Mouse (Mus musculus): ENCODE data around the gene Inmt.

Gene Inmt

GRCm38 (mm10) chr6:55169818-55170217 is 5.0 kb downstream of the Inmt start:
- DNase-seq (ENCODE audit: low read depth, low spot score), result no peak

- no peak for DNase-seq (ENCODE audit: low read depth, low spot score)
Measured at GRCm38 (mm10) chr6:55166777-55167463, 7.9 kb downstream of the Inmt start.

GRCm38 (mm10) chr6:55163046-55163584 is 11.7 kb downstream of the Inmt start:
- DNase-seq (ENCODE audit: low read depth, low spot score), result no peak

GRCm38 (mm10) chr6:55161311-55161761 is 13.5 kb downstream of the Inmt start:
- DNase-seq (ENCODE audit: low read depth, low spot score), result peak; percentile 84

GRCm38 (mm10) chr6:55159256-55159655 is 15.6 kb downstream of the Inmt start:
- DNase-seq (ENCODE audit: low read depth, low spot score), result no peak

- peak; percentile 43 for DNase-seq (ENCODE audit: low read depth, low spot score)
Measured at GRCm38 (mm10) chr6:55152226-55152625, 22.6 kb downstream of the Inmt start.

- DNase-seq (ENCODE audit: low read depth, low spot score), result no peak
Measured at GRCm38 (mm10) chr6:55146138-55146537, 28.7 kb downstream of the Inmt start.

- DNase-seq (ENCODE audit: low read depth, low spot score), result no peak
Measured at GRCm38 (mm10) chr6:55145285-55145684, 29.6 kb downstream of the Inmt start.

- DNase-seq (ENCODE audit: low read depth, low spot score), result no peak
Measured at GRCm38 (mm10) chr6:55138343-55138742, 36.5 kb downstream of the Inmt start.

- no peak for DNase-seq (ENCODE audit: low read depth, low spot score)
Measured at GRCm38 (mm10) chr6:55133425-55133824, 41.4 kb downstream of the Inmt start.

- DNase-seq (ENCODE audit: low read depth, low spot score), result no peak
Measured at GRCm38 (mm10) chr6:55132794-55133193, 42.0 kb downstream of the Inmt start, which contains the start of gene Crhr2. Gene Crhr2, minus strand, starts transcription at chr6:55133016.

GRCm38 (mm10) chr6:55131301-55131700 is 43.5 kb downstream of the Inmt start:
- no peak for DNase-seq (ENCODE audit: low read depth, low spot score)

GRCm38 (mm10) chr6:55130631-55131030 is 44.2 kb downstream of the Inmt start:
- DNase-seq (ENCODE audit: low read depth, low spot score), result no peak

- no peak for DNase-seq (ENCODE audit: low read depth, low spot score)
Measured at GRCm38 (mm10) chr6:55128391-55128790, 46.5 kb downstream of the Inmt start.

- DNase-seq (ENCODE audit: low read depth, low spot score), result no peak
Measured at GRCm38 (mm10) chr6:55126576-55126975, 48.3 kb downstream of the Inmt start.

GRCm38 (mm10) chr6:55123056-55123455 is 51.8 kb downstream of the Inmt start:
- no peak for DNase-seq (ENCODE audit: low read depth, low spot score)

All from telencephalon, adult 2 months (tissue).